Mouse (Mus musculus): Measurements from ENCODE around the gene Commd1.
A peak's percentile ranks its signal among the peaks of the same experiment; 100 is the strongest.

The Commd1 gene

DNA sequence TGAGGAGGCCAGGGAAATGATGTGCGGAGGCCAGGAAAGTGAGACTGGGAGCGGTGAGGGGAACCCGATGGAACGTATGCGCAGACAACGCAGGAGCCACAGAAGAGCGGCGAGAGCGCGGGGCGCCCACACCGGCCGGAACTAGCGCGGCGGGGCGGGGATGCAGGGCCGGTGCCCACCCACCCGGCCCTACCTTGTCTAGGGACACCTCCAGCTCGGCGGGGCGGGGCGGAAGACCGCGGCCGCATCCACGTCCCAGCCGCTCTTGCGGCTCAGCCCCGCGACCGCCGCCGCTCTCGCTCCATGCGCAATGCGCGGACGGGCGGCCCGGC, 122.9 kb downstream of the Commd1 start:
- DNase-seq (ENCODE audit: low spot score) = no peak

GRCm38 (mm10) chr11:22858441-22859300, 123.5 kb downstream of the Commd1 start:
- peak; percentile 44 for DNase-seq (ENCODE audit: low spot score)

DNA sequence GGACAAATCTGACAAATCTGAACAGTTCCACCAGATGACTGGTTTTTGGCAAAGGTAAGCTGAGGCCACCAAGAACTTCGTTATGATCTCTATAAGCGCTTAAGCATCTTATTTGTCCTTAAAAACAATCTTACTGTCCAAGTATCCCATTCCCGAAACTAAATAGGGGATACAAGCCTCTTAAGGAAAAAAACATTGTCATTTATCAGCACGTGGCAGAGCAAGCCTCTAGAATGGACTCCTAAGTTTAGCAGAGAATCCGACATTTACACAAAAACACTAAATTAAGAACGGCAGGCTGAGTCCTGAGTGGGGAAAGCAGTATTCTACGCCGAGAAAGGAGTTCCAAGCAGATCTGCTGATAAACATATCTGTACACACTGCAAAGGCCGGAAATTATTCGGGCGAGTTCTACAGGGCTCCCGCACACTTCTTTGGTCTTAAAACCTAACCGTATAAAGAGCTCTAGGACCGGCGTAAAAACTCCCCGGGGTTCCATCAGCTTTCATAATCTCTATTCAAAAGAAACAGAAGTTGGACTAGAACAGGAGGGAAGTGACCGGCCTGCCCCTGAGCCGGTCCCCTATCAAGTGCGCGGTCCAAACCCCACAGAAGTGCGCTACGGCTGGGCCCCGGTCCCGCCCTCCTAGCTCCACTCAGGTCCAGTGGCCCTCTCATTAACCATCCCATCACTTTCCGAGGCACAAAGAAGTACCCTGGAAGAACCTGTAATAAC, 124.3 kb downstream of the Commd1 start:
- DNase-seq (ENCODE audit: low spot score) = peak; percentile 14

GRCm38 (mm10) chr11:22857106-22857704, 125.0 kb downstream of the Commd1 start:
- no peak for DNase-seq (ENCODE audit: low spot score)

DNA sequence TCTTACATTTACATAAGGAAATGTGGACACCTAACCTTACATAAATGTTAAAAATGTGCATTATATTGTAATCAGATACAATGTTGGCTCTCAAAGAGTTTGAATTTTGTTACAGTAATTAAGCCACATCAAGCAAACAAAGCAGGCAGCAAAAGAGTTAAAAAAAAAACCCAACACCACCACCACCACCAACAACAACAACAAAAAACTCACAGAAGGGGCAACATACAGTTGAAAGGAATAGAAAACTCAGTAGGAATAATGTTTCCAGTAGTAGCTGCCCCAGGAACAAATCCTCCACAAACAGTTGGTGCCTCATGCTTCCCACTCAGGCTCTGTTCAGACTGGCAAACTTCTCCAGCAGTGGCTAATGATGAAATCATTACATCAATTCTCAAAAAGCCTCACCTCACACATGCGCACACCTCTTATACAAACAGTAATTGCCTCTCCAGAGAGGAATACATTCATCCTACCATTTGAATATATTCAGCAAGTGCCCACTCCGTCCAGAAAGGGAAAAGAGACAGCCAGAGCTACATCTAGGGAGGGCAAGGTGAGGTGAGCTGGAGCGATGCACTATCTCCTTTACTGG, 125.7 kb downstream of the Commd1 start:
- DNase-seq (ENCODE audit: low spot score) = no peak

DNA sequence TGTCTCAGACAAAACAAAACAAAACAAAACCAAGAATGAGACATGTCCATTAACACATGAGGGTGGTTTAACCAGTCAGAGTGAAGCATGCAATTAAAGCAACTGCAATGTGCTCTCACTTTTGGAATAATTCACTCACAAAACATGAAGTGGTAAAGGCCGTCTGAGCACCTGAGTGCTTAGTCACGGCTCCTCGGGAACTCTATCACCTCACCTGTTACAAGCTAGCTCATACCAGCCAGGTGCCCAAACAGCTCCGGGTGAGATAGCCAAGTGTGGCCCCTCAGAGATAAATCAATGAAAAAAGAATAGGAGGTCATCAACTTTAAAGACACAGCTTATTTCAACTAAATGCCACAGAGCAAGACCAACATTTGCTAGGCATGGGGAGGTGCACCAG, 127.6 kb downstream of the Commd1 start:
- no peak for DNase-seq (ENCODE audit: low spot score)

- no peak for DNase-seq (ENCODE audit: low spot score)
Observed at GRCm38 (mm10) chr11:22853477-22854157, 128.6 kb downstream of the Commd1 start.

- DNase-seq (ENCODE audit: low spot score) = no peak
Observed at GRCm38 (mm10) chr11:22852510-22852909, 129.7 kb downstream of the Commd1 start.

- DNase-seq (ENCODE audit: low spot score) = no peak
Observed at GRCm38 (mm10) chr11:22851416-22851815, 130.8 kb downstream of the Commd1 start.

GRCm38 (mm10) chr11:22850077-22850476, 132.1 kb downstream of the Commd1 start:
- no peak for DNase-seq (ENCODE audit: low spot score)

GRCm38 (mm10) chr11:22848649-22849195, 133.5 kb downstream of the Commd1 start:
- DNase-seq (ENCODE audit: low spot score) = no peak

DNA sequence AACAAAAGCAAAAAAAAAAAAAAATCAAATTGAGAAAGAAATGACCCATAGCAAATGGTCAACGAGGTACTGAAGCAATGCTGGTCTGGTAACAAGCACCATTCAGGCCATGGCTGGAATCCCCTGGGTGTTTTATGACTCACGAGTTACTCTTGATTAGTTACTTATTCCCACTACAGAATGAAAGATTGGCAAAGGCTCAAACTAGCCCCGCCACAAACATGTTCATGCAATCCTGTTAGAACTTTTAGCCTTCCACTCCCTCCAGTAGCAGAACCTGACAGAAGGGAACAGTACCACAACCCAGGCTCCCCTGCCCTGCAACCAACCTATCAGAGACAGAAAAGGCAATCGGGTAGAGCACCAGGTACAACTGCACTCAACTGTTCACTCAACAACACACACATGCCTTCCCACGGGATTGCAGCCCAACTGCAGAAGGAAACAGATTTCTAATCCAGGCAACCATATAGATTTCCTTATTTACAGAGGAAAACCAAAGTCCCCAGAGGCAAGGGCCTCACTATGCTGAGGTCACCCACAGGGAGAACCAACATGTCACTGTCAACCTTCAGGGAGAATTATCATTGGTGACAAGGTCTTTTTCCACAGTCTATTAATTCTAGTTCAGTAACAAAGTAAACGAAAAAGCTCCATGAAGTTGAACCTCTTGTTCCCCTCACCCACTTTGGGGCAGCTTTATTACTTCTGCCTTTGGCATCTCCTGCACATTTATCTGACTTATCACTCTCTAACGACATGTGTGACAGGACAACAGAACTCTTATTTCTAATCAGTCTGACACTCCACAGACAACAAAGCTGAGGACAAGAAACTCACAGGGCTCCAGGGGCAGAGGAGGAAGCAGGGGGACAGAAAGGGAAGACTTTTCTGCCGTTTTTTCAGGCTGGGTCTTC, 134.2 kb downstream of the Commd1 start:
- DNase-seq (ENCODE audit: low spot score) = peak; percentile 57

- peak; percentile 66 for DNase-seq (ENCODE audit: low spot score)
Observed at GRCm38 (mm10) chr11:22846960-22847731, 135.0 kb downstream of the Commd1 start.
